Mouse (Mus musculus): ENCODE measurements around the gene Oxct2b. TPM values are rescaled to one million over a fixed set of nuclear protein-coding genes. Genes with fewer than 3 reads are reported as not detected.
A peak's percentile ranks its signal among the peaks of the same experiment; 100 is the strongest.
"Not testable (repeated sequence)": the region's sequence is repeated elsewhere in the genome, so short reads cannot be mapped to it uniquely, and the experiment has no call there.

Oxct2b gene
- total RNA-seq (2021), result not detected
- long read RNA-seq, experiment 1, result 0 reads
- long read RNA-seq, experiment 2, result 0 reads

DNA sequence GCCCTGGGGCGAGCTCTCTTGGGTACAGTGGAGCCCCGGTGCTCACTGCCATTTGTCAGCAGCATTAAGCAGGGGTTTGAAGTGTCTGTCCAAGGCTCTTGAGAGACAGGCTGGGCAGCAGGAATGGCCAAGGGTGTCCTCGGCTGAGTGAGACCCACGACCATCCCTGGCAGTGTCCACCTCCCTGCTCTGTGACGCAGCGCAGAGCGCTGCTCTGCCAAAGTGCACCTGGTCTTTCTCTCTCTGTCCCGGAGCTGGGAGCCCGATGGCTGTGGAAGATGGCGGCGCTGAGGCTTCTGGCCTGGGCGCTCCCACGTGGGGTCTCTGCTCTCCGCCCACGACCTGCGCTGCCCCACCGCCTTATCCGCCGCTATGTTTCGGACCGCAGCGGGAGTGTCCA lies at the start of gene Oxct2b:
TSS of gene Oxct2b (plus strand) at position 256 of the 400 bp plus-strand sequence.
- DNase-seq, result no peak

DNA sequence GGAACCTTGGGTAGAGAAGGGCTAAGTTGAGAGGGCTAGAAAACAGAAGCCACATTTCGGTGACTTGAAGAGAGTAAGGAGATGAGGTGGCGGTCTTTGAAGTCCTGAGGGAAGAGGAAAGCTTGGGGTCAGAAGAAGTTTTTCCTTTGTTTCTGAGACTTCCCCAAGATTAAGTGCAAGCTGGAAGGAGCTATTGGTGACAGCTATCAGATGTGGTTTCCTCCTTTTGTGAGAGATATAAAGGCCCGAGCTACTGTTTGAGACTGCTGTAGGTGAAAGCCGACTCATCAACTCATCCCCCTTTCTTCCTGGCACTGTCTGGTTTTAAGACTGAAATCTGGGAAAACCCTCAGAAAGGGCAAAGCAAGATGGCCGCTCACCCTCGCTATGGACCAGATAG lies 47.4 kb upstream of the Oxct2b start:
- no peak for DNase-seq

DNA sequence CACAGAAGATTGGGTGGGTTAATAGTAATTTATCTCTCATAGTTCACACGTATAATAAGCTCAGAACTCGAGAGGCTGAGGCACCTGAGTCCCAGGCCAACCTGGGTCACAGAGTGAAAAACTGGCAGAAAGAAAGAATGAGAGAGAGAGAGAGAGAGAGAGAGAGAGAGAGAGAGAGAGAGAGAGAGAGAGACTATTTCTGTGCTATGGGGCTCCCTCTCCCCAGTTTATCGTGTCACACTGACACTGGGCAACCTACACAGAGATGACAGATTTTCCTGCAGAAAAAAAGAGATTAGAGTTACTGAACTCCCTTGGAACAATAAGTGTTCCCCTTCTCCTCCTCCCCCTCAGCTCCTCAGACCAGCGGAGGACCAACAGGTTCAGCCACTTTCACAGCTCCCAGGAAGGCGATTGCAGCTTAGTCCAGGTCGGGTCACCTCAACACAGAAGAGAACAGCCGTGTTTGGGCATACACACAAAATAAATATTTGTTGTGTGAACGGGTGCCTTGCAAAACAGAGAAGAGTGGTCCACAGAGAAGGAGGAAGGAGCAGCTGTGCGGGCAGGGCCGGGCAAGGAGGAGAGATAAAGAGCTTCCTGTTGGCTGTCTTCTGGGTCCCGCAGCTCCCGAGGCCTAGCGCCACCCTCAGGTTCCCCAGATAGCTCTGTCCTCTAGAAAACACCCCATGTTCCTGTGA lies 44.6 kb upstream of the Oxct2b start:
- DNase-seq, result peak; percentile 17 to 23

DNA sequence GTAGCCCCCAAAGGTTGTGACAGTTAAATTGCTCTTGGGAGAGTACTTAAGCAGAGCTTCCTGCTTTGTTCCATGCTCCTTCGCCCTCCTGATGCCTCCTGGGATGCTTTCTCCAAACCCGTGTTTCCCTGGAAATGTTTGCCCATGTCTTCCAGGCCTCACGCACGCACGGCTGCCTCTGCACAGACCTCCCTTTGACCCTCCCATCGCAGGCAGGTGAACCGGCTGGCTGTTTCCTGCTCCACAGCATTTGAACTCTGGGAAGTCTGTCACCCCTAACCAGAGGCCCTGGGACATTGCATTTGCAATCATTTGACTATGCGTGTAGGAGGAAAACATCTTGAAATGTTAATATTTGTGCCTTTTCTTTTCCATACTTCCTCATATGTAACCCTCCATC lies 39.1 kb upstream of the Oxct2b start:
- no peak for DNase-seq

DNA sequence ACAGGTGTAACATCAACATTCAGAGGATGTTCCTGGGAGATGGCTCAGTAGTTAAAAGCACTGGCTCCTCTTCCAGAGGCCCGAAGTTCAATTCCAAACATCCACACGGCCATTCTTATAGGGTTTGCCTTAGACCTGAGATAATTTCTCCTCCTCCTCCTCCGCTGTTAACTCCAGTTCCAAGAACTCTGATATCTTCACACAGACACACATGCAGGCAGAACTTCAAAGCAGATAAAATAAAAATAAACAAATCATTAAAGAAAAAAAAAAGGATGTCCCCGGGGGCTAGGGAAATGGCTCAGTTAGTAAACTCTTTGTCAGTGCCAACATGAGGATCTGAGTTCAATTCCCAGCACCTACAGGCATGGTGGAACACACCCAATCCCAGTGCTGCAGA lies 37.8 kb upstream of the Oxct2b start:
- DNase-seq, result no peak

DNA sequence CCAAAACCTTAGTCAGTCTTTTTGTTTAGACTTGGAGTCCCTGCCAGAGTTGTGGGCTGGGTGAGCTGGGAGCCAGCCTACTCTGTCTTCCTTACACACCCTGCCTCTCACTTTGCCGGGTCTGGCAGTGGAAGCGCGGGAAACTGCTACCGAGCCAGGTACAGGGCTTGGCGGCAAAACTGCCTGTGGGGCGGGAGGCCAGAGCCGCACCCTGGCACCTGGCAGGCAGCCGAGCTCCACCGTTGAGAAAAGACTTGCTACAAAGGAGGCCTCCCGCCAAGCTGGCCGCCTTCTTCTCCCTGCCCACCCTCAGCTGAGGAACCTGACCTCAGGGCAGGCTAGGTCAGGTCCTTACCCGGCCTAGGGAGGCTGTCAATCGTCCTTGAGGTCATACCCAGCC lies 35.3 kb upstream of the Oxct2b start:
- DNase-seq, result no peak

DNA sequence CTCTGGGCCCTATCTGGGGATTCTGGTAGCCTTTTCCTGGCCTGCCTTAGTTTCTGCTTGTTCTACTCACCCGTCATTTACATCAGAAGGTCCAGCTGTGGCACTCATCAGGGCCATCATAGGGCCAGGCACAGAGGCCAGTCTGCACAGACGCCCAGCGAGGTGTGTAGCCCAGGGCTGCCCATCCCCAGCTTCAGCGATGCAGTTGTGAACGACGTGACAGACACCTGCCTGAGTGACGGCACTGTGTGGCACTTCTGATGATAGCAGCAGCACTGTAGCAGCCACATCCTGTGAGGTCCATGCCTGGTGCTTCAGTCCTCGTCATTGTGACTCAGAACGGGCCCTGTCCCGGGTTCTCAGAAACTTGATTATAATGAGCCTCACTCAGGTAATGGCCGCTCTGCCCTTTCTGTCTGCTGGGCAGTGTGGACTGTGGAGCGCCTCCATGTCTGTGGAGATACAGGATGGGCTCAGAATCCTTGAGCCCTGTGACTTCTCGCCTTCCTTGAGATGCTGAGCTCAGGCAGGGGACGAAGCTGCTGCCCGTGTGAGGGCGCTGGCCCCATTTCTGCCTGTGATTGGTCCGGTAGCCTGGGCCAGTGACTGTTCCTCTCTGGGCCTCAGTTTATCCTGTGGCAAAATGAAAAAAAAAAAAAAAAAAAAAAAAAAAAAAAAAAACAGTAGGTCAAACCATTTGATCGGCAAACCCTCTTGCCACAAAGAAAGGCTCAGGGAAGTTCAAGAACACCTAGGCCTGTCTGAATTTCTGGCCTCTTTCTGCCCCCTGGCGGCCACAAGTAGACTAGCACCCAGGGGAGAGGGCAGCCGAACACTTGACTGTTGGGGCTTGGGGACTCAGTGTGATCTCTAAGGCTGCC lies 33.5 kb upstream of the Oxct2b start:
- peak; percentile 45 to 73 for DNase-seq

DNA sequence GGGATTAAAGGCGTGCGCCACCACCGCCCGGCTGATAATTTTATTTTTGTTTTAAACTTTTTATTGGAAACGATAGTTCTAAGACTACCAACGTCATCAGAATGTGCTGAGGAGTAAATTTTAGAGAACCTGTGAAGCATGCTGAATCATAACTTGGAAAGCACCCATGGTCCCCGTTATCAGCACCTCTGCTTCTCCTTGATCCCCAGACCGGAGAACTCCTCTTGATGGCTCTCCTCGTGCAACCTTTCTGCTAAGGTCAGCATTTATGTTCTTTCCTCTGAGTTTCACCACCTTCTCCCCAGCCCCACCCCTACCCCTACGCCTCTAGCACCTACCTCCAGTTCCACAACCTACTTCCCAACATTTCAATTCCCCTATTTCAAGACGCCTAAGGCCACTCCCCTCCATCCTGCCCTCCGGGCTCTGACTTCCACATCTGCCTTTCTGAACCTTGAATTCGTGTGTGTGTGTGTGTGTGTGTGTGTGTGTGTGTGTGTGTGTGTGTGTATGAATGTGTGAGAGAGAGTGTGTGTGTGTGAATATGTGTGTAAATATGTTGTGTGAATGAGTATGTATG lies 32.7 kb upstream of the Oxct2b start:
- no peak for DNase-seq

DNA sequence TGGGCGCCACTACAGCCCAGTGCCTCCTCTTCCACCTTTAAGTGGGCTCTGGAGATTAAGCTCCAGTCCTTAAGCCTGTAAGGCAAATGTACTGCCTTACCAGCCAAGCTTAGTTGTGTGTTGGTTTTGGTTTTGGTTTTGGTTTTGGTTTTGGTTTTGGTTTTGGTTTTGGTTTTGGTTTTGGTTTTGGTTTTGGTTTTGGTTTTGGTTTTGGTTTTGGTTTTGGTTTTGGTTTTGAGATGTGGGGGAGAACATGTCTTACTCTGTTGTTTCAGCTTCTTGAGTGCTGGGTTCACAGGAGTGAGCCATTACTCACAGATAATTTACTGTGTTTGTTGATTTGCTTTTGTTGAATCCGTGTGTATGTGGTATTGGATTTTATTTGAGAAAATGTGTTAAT lies 30.8 kb upstream of the Oxct2b start:
- DNase-seq, result no peak

DNA sequence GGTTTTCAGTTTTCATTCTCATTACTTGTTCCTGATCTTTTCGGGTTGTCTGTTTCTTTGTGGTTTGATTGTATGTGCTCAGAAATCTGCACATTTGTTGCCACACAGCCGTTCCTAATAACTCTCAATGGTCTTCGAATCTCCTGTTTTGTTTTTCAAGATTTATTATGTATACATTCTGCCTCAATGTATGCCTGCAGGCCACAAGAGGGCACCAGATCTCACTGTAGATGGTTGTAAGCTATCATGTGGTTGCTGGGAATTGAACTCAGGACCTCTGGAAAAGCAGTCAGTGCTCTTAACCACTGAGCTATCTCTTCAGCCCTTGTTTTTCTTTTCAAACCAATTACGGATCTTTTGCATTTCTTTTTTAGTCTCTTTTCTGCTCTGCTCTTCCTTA lies 29.7 kb upstream of the Oxct2b start:
- DNase-seq, result no peak

DNA sequence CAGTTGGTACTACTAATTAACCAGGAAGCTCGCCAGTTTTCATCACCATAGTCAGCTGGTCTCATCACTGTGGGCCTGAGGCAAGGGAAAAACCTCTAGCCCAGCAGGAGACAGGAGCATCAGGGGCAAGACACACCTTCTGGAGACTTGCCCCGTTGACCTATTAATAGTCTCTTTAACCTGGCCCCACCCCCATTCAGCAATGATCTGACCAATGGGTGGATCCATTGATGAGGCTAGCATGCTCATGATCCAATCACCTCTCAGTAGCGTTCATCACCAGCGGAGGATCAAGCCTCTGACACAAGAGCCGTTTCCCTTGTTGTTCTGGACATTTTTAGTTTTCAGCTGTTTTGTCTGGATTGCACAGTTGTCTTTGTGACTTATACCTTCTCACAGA lies 23.4 kb upstream of the Oxct2b start:
- DNase-seq, result no peak

DNA sequence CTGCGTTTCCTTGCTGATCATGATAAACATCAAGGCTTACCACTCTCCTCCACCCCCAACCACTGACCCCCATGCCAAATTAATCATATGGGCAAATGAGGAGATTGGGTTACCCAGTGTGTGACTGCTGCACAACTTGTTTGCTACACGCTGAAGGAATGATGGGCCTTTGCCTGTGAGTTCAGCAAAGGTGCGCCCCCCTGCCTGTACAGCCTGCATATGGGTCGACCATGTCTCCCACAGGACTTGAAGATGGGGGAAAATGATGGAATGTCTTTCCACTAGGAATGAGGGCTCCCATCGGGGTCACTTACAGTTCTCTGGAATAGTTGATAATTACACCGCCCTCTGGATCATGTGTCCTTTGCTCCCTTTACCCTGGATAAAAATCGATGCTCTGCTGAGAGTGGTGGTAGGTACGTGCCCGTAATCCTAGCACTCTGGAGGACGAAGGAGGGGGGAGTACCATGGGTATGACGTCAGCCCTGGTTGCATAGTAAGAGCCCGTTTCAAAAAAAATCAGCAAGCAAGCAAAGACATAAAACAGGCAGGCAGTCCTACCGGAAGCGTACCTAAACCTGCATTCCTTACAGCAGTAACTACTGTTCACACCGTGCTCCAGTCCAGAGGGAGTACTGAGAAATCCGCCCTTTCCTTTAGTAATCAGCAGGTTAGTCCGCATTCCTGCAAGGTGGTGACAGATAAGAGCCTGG lies 22.8 kb upstream of the Oxct2b start:
- DNase-seq, result no peak

DNA sequence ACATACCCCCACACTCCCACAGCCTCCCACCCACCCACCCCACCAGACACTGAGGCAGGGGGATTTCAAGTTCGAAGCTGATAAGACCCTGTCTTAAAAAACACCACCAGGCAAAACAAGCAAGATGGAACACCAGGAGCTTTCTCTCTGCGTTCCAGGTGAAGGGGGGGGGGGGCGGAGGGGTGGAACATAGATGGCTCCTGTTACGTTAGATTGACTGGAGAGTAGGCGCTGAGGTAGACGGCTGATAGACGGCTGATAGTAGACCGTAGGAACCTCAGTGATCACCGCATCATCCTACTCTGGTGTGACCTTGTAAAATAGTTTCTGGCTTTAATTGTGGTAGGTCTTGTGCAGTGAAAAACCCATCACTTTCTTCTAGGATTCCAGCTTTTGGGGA lies 22.2 kb upstream of the Oxct2b start:
- no peak for DNase-seq

DNA sequence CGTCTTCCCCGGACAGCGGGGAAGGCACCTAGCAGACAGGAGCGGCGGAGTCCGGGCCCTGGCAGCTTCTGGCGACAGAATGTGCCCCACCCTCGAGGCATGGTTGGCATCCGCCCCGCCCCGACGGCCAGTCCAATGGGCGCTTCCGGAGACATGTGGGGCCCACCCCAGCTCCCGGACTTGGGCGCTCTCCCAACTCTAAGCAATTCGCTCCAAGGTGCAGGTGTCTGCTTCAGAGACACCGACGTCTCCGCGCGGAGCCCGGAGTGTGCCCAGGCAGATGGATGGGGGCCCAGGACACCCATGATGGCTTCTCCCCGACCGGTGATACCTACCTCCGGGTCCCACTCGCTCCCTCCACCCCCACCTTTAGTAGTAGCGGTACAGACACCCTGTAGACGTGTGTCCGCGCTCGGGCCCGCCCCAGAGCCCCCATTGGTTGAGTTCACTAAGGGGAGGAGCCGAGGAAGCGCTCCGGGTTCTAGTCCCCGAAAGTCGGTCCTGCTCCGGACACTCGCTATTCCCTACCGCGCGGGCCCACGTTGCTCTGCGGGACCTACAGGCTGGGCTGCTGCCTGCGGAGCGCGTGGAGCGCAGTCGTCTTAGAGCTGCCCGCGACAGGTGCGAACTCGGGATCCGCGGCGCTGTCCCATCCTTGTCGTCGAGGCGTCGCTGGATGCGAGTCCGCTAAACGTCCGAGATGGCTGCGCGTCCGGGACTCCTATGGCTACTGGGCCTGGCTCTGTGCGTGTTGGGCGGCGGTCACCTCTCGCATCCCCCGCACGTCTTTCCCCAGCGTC lies 11.2 kb upstream of the Oxct2b start, which contains the start of gene Bmp8b:
TSS of gene Bmp8b (plus strand) at position 515 of the 800 bp plus-strand sequence.
- no peak for DNase-seq

DNA sequence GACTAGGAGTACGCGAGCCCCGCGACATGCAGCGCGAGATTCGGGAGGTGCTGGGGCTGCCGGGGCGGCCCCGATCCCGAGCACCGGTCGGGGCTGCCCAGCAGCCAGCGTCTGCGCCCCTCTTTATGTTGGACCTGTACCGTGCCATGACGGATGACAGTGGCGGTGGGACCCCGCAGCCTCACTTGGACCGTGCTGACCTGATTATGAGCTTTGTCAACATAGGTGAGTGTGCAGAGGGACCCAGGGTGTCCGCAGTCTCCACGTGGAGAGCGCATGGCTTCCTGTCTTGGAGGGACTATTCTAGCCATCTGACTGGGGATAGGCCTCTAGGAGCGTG lies 10.6 kb upstream of the Oxct2b start:
- no peak for DNase-seq

DNA sequence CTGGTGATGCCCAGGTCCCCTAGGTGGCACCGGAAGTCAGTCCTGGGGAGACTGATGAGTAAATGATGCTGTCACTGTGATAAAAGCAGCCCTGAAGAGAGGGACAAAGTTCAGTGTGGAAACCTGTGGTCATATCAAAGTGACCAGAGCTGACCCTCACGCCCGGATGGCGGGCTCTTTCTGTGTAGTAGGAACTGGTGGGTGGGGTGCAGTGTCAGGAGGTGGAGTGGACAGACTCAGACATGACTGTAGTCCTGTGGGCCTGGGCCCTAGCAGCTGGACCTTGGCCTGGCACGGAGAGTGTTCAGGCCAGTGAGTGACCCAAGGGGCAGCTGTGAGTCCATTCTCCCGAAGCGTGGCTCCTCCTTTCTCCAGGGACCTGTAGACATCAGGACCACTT lies 10.1 kb upstream of the Oxct2b start:
- DNase-seq, result not testable (repeated sequence)

DNA sequence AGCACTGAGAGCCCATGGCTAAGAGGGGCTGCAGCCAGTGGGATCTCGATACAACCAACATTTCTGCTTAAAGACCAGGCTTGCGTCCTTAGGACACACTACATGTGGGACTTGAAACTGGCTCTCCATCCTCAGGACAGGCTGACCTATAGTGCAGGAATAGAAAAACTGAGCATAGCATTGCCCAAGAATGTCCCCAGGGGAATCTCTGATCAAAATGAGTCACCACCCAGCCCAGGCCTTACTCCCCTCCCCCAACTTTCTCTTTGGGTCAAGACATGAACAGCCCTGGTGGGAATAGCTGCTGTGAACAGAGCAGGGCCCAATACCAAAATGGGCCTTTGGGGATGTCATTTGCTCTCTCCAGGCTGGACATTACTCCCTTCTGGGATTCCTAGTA lies 9.2 kb upstream of the Oxct2b start:
- DNase-seq, result no peak

DNA sequence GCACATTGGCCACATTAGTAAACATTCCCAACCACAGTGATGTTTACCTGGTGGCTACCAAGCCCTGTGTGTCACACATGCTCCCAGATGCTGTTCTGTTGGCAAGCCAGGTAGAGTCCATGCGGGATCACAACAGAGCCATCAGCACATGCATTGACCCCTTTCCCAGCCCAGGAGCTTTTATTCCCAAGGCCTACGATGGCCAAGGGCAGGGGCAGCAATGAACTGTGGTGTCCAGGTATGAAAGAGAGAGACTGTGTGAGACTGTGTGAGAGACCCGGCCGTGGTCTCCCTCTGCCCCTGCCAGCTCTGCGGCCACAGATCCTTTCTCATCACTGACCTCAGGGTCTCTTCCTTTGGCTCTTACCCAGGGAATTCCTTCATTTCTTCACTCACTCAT lies 8.0 kb upstream of the Oxct2b start:
- no peak for DNase-seq

DNA sequence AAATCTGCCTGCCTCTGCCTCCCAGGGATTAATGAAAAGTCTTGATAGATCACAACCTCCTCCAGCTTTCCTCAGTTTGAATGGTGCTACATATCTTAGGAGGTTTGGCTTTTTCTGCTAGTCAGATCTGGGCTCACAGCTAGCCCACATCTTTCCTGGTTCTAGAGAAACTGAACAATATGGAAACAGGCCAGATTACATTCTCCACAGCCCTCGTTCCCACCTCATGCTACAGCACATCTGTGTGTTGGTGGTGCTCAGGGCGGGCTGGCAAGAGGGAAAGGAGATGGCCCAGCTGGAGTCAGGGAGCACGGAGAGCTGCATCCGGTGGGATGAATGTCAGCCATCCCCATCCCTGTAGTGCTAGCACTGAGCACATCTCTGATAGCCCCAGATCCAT lies 5.3 kb upstream of the Oxct2b start:
- DNase-seq, result no peak

DNA sequence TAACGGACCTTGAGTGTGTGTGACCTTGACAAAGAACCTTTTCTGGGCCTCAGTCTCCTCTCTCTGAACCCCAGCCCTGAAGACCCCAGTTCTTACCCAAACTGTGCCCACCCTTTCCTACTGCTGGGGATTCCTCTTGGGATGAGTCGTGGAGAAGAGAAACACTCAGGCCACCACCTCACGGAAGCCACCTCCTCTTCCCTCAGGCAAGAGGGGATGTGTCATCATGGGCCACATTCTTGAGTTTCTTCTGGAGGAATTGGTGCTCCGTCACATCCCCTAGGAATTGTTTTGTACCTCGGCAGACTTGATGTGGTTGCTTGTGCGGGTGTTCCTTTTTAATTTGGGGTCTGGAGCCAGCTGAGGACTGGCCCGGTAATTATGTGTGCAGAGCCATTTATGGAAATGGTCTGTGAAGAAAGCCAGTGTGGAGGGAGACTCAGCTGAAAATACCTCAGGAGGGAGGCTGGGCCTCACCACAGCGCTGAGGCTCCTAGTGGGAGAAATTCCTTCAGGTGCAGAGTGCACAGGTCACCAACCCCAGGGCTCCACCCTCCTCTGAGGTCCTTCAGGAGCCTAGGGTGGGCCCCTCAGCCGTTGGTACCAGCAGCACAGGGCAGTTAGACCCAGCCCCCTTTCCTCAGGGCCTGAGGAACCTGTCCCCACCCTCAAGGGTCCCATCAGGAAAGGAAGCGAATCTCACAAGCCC lies 4.6 kb upstream of the Oxct2b start:
- not testable (repeated sequence) for DNase-seq

DNA sequence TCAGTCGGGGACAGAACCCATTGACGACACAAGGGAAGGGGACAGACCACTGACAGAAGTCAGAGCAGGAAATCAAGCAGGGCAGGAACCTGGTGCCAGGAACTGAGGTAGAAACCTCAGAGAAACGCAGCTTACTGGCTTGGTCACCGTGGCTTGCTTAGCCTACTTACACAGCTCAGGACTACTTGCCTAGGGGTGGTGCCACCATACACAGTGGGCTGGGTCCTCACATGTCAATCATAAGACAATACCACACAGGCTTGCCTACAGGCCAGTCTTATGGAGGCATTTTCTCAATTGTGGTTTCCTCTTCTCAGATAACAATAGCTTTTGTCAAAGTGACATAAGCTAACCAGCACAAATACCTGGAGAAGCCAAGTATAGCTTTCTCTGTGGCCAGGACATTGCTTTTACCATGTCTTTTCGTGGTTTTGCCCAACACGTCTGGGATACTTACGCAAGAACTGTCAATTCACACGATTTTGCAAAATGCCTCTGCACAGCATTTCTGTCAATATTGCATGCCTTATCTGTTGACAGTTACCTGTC lies 3.8 kb upstream of the Oxct2b start:
- no peak for DNase-seq
